Mouse (Mus musculus) cerebellum, adult 2 months (tissue): ENCODE measurements around the gene Large1. TPM values are rescaled to one million over a fixed set of nuclear protein-coding genes. Genes with fewer than 3 reads are reported as not detected.
A peak's percentile ranks its signal among the peaks of the same experiment; 100 is the strongest.

Source experiments
- DNase-seq, 2 experiments: peaks; one replicate each; pipeline ENCODE4 v3.0.0; 2021
- H3K27ac ChIP-seq: fragments of 200-500 bp; 2 replicates; pipeline ENCODE4 v1.5.1; 2012; ENCODE audit warnings: low read length, control low read depth, inconsistent platforms; ENCODE audit not compliant: insufficient read depth
- H3K27me3 ChIP-seq: fragments of 200-500 bp; 2 replicates; pipeline ENCODE4 v1.6.1; 2012; ENCODE audit warnings: inconsistent platforms, mild to moderate bottlenecking, low read length, moderate library complexity; ENCODE audit not compliant: control insufficient read depth, insufficient read depth
- H3K4me1 ChIP-seq: fragments of 200-500 bp; 2 replicates; pipeline ENCODE4 v1.6.1; 2011; ENCODE audit warnings: low read length; ENCODE audit not compliant: control insufficient read depth, insufficient read depth
- H3K4me3 ChIP-seq: fragments of 200-500 bp; replicated peaks from 2 replicates; pipeline ENCODE3; 2011; ENCODE audit warnings: mild to moderate bottlenecking, low read depth, low read length, control low read depth; ENCODE audit not compliant: insufficient read depth
- CTCF ChIP-seq: fragments of 200-500 bp; IDR thresholded peaks from 2 replicates; pipeline ENCODE4 v1.5.1; 2011; ENCODE audit warnings: low read depth, mild to moderate bottlenecking, control low read depth, low read length, moderate library complexity, borderline replicate concordance; ENCODE audit not compliant: insufficient read depth
- POLR2A ChIP-seq: fragments of 200-500 bp; IDR thresholded peaks from 2 replicates; pipeline ENCODE4 v1.6.1; 2011; ENCODE audit warnings: low read length, control low read depth, borderline replicate concordance; ENCODE audit not compliant: insufficient read depth
- WGBS: fragments of 180-500 bp; shearing (Covaris S2); methylation state at CpG from one replicate; pipeline ENCODE4 v1.1.7; 2018; 5-methylcytosine and 5-hydroxymethylcytosine counted together
- polyA plus RNA-seq: library from polyadenylated mRNA; depleted of rRNA; stranded (reverse); fragments of >200 nt; gene quantifications from 2 replicates; pipeline ENCODE4 v1.2.3, GENCODE M21; 2012

Large1 gene
- polyA plus RNA-seq, 1 experiment = 55.5 TPM

- TF ChIP-seq POLR2A (no peak), CTCF (no peak)
- Histone ChIP-seq H3K4me3 (no peak overlapping the region), H3K4me1 (peaks cover 9% of the 10 kb centered on the region), H3K27me3 (no peaks in the 10 kb centered on the region), H3K27ac (no peak overlapping the region)
- WGBS = 83% methylated on average over 8 of the region's 8 CpGs
- DNase-seq = peak in 1 of 2 experiments; percentile 10
Observed at GRCm38 (mm10) chr8:73312714-73313607, 40.4 kb downstream of the Large1 start.

GRCm38 (mm10) chr8:73310471-73310870, 42.9 kb downstream of the Large1 start:
- Histone ChIP-seq H3K27me3 (no peaks in the 10 kb centered on the region), H3K27ac (no peak overlapping the region), H3K4me3 (no peak overlapping the region), H3K4me1 (peaks cover 6% of the 10 kb centered on the region; the same call in 1 of the 2 replicates)
- WGBS = 93% methylated on average over 1 of the region's 1 CpGs
- peak in 1 of 2 experiments; percentile 12 for DNase-seq
- TF ChIP-seq POLR2A (no peak), CTCF (no peak)

DNA sequence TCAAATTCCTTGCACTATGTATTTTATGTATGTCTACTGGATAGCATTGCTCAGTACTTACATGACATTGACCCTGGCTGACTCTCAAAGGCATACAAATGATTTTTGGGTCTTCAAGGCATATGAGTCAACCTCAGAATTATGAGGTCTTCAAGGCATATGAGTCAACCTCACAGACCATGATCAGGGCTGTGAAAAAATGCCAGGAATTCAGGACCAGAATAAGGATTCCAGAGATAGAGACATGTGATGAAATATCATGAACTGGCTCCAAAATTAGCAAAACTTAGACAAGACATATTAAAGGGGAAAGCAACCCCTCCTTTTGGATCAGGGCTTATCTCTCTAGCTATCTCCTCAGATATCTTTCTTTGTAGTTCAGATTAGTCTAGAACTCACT, 43.3 kb downstream of the Large1 start:
- no peak for DNase-seq
- TF ChIP-seq POLR2A (no peak), CTCF (no peak)
- no peak overlapping the region for H3K27ac ChIP-seq
- no peak overlapping the region for H3K4me3 ChIP-seq
- no peaks in the 10 kb centered on the region for H3K27me3 ChIP-seq
- H3K4me1 ChIP-seq = peaks cover 6% of the 10 kb centered on the region; the same call in 1 of the 2 replicates

DNA sequence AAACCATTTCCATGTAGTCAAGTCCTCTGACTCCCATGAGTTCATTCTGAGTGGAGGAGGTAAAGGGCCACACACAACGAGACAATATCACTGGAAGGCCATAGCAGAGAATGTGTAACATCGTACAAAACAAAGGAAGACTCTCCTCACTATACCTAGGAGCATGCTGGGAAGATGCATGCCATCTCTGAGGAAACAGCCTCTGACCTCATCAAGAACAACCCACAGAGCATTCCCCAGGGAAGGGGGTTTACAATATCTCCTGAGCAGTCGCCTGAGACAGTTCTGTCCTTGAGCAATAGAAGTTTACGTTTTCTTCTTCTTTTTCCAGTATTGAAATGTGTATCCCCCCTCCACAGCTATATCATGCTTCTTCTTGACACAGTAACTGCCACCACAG, 49.4 kb downstream of the Large1 start:
- Histone ChIP-seq H3K4me3 (no peak overlapping the region), H3K4me1 (no peaks in the 10 kb centered on the region; the same call in 1 of the 2 replicates), H3K27me3 (no peaks in the 10 kb centered on the region), H3K27ac (no peak overlapping the region)
- TF ChIP-seq CTCF (no peak), POLR2A (no peak)
- WGBS = 66% methylated on average over 4 of the region's 4 CpGs
- no peak for DNase-seq

GRCm38 (mm10) chr8:73302947-73303346, 50.4 kb downstream of the Large1 start:
- Histone ChIP-seq H3K27me3 (no peaks in the 10 kb centered on the region), H3K27ac (no peak overlapping the region), H3K4me1 (no peaks in the 10 kb centered on the region; the same call in 1 of the 2 replicates), H3K4me3 (no peak overlapping the region)
- TF ChIP-seq POLR2A = no peak
- TF ChIP-seq CTCF = no peak
- WGBS = 87% methylated on average over 3 of the region's 3 CpGs
- no peak for DNase-seq

DNA sequence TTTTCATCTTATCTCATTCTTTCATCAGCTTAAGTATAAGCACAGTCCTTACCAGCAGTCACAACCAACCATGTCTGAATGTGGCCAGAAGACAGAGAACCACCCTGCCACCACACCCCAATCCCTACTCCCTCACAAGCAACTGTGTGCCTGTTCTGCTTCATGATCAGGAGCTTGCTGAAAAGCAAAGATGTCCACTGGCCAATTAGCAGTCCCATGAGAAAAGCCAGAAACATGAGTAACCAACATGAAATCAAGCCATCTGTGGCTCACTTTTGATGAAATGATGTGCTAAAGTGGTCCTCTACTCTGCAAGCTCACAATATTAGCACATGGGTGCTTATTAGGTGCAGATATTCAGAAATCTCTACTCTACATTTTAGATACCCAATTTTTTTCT, 57.8 kb downstream of the Large1 start:
- DNase-seq = no peak
- Histone ChIP-seq H3K27ac (no peak overlapping the region), H3K4me1 (0 out of 2 replicates have a peak, but pooled peaks cover 5% of the 10 kb centered on the region), H3K4me3 (no peak overlapping the region), H3K27me3 (no peaks in the 10 kb centered on the region)
- no peak for TF ChIP-seq POLR2A
- TF ChIP-seq CTCF = no peak

DNA sequence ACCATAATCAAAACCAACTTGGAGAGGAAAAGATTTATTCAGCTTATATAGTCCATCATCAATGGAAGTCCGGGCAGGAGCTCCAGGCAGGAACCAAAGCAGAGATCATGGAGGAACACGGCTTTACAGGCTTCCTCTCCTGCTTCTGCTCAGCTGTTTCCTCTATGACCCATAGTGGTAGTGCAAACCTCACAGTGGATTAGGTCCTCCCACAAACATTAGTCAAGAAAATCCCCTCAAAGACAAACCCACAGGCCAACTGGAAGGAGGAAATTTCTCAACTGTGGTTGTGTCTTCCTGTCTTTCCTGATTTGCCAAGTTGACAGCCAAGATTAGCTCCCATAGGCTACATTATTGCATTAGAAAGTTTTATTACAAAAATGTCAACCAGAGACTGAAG, 59.7 kb downstream of the Large1 start:
- 0 out of 2 replicates have a peak, but pooled peaks cover 5% of the 10 kb centered on the region for H3K4me1 ChIP-seq
- WGBS = 97% methylated on average over 2 of the region's 2 CpGs
- no peak for DNase-seq
- no peaks in the 10 kb centered on the region for H3K27me3 ChIP-seq
- no peak overlapping the region for H3K4me3 ChIP-seq
- TF ChIP-seq CTCF (no peak), POLR2A (no peak)
- no peak overlapping the region for H3K27ac ChIP-seq

- no peak for TF ChIP-seq CTCF
- no peak for TF ChIP-seq POLR2A
- WGBS = 92% methylated on average over 2 of the region's 2 CpGs
- DNase-seq = no peak
- Histone ChIP-seq H3K4me1 (0 out of 2 replicates have a peak, but pooled peaks cover 5% of the 10 kb centered on the region), H3K4me3 (no peak overlapping the region), H3K27me3 (no peaks in the 10 kb centered on the region), H3K27ac (no peak overlapping the region)
Observed at GRCm38 (mm10) chr8:73291630-73292029, 61.7 kb downstream of the Large1 start.
